Mouse (Mus musculus) stomach, embryonic 14.5 days (tissue): Measurements from ENCODE around the gene Aicda. TPM values are rescaled to one million over a fixed set of nuclear protein-coding genes. Genes with fewer than 3 reads are reported as not detected.
A peak's percentile ranks its signal among the peaks of the same experiment; 100 is the strongest.
"Not testable (repeated sequence)": the region's sequence is repeated elsewhere in the genome, so short reads cannot be mapped to it uniquely, and the experiment has no call there.

Experiments used
- ATAC-seq: fragments of 200-750 bp; cut with Nextera tagmentation; 2 replicates; pipeline ENCODE4 v1.8.0; 2017; ENCODE audit warnings: low read depth, moderate TSS enrichment; ENCODE audit not compliant: insufficient number of reproducible peaks, insufficient read depth, low FRiP score
- H3K27ac ChIP-seq: fragments of 300-500 bp; sonication (generic); 2 replicates; pipeline ENCODE4 v1.5.1; 2014; ENCODE audit warnings: mild to moderate bottlenecking, low read length, moderate library complexity, mixed read lengths
- H3K27me3 ChIP-seq: fragments of 300-500 bp; sonication (generic); 2 replicates; pipeline ENCODE4 v1.6.1; 2014; ENCODE audit warnings: low read length, control low read depth, mixed read lengths; ENCODE audit not compliant: control insufficient read depth, insufficient read depth
- H3K36me3 ChIP-seq: fragments of 300-500 bp; sonication (generic); 2 replicates; pipeline ENCODE4 v1.6.1; 2014; ENCODE audit warnings: mild to moderate bottlenecking, control low read depth, low read length, moderate library complexity, mixed read lengths; ENCODE audit not compliant: control insufficient read depth, insufficient read depth
- H3K4me1 ChIP-seq: fragments of 300-500 bp; sonication (generic); 2 replicates; pipeline ENCODE4 v1.6.1; 2014; ENCODE audit warnings: low read length, control low read depth, mixed read lengths; ENCODE audit not compliant: control insufficient read depth, insufficient read depth
- H3K4me2 ChIP-seq: fragments of 300-500 bp; sonication (generic); replicated peaks from 2 replicates; pipeline ENCODE4 v1.6.1; 2014; ENCODE audit warnings: low read depth, low read length, control low read depth
- H3K4me3 ChIP-seq: fragments of 300-500 bp; sonication (generic); 2 replicates; pipeline ENCODE4 v1.5.1; 2014; ENCODE audit warnings: low read depth, low read length, control low read depth
- H3K9ac ChIP-seq: fragments of 300-500 bp; sonication (generic); replicated peaks from 2 replicates; pipeline ENCODE4 v1.6.1; 2014; ENCODE audit warnings: low read depth, mild to moderate bottlenecking, control low read depth, low read length, moderate library complexity, mixed read lengths
- H3K9me3 ChIP-seq: fragments of 300-500 bp; sonication (generic); 2 replicates; pipeline ENCODE4 v1.6.1; 2016; ENCODE audit warnings: low read depth, low read length, control low read depth; ENCODE audit not compliant: control insufficient read depth
- WGBS: fragments of 180-500 bp; shearing (Covaris S2); extraction: QIAGEN DNeasy Blood & Tissue Kit; methylation state at CpG from one replicate; pipeline ENCODE4 v1.1.7; 2014; 5-methylcytosine and 5-hydroxymethylcytosine counted together
- polyA plus RNA-seq: library from polyadenylated mRNA; unstranded; fragments of >200 nt; fragmentation: Nextera tagmentation; extraction: Ambion mirVana; gene quantifications from 2 replicates; pipeline ENCODE4 v1.2.1, GENCODE M21; 2014

Gene Aicda
- polyA plus RNA-seq, 1 experiment from 2014 or later = not detected

GRCm38 (mm10) chr6:122542459-122542858 is 11.1 kb upstream of the Aicda start:
- not testable (repeated sequence) for H3K4me2 ChIP-seq, H3K4me3 ChIP-seq, H3K9ac ChIP-seq, H3K36me3 ChIP-seq, H3K9me3 ChIP-seq, ATAC-seq, H3K4me1 ChIP-seq, H3K27ac ChIP-seq, H3K27me3 ChIP-seq
- 74% methylated on average over 5 of the region's 5 CpGs for WGBS

- Histone ChIP-seq H3K4me1 (no peaks in the 10 kb centered on the region), H3K9me3 (no peaks in the 10 kb centered on the region), H3K4me3 (no peak overlapping the region), H3K9ac (no peak overlapping the region), H3K27me3 (no peaks in the 10 kb centered on the region), H3K4me2 (no peak overlapping the region), H3K36me3 (no peaks in the 10 kb centered on the region), H3K27ac (no peak overlapping the region)
- ATAC-seq = no peak
- 79% methylated on average over 5 of the region's 5 CpGs for WGBS
These were observed 10.0 kb upstream of the Aicda start for GRCm38 (mm10) chr6:122543574-122543973.

GRCm38 (mm10) chr6:122544672-122545071 is 8.9 kb upstream of the Aicda start:
- Histone ChIP-seq H3K27me3 (no peaks in the 10 kb centered on the region), H3K4me3 (no peak overlapping the region), H3K27ac (no peak overlapping the region), H3K9ac (no peak overlapping the region), H3K4me1 (no peaks in the 10 kb centered on the region), H3K4me2 (no peak overlapping the region), H3K36me3 (no peaks in the 10 kb centered on the region), H3K9me3 (no peaks in the 10 kb centered on the region)
- ATAC-seq = peak; percentile 42; the same call in 1 of the 2 replicates
- 95% methylated on average over 1 of the region's 1 CpGs for WGBS

GRCm38 (mm10) chr6:122545289-122545882 is 8.2 kb upstream of the Aicda start:
- no peak overlapping the region for H3K9ac ChIP-seq
- WGBS = 70% methylated on average over 9 of the region's 9 CpGs
- no peaks in the 10 kb centered on the region for H3K27me3 ChIP-seq
- H3K4me3 ChIP-seq = no peak overlapping the region
- H3K4me2 ChIP-seq = no peak overlapping the region
- H3K36me3 ChIP-seq = no peaks in the 10 kb centered on the region
- no peaks in the 10 kb centered on the region for H3K4me1 ChIP-seq
- no peak overlapping the region for H3K27ac ChIP-seq
- no peak for ATAC-seq
- H3K9me3 ChIP-seq = no peaks in the 10 kb centered on the region

GRCm38 (mm10) chr6:122545948-122546347 is 7.7 kb upstream of the Aicda start:
- Histone ChIP-seq H3K9ac (no peak overlapping the region), H3K4me3 (no peak overlapping the region), H3K27ac (no peak overlapping the region), H3K36me3 (no peaks in the 10 kb centered on the region), H3K9me3 (no peaks in the 10 kb centered on the region), H3K4me1 (no peaks in the 10 kb centered on the region), H3K4me2 (no peak overlapping the region), H3K27me3 (no peaks in the 10 kb centered on the region)
- 82% methylated on average over 10 of the region's 10 CpGs for WGBS
- ATAC-seq = no peak

GRCm38 (mm10) chr6:122554102-122554501 is 501 bp downstream of the Aicda start:
- Histone ChIP-seq H3K9ac (no peak overlapping the region), H3K27me3 (no peaks in the 10 kb centered on the region), H3K27ac (no peak overlapping the region), H3K4me2 (no peak overlapping the region), H3K36me3 (no peaks in the 10 kb centered on the region), H3K9me3 (no peaks in the 10 kb centered on the region), H3K4me1 (no peaks in the 10 kb centered on the region), H3K4me3 (no peak overlapping the region)
- ATAC-seq = no peak
- WGBS = 64% methylated on average over 6 of the region's 6 CpGs

GRCm38 (mm10) chr6:122555266-122555665 is 1.7 kb downstream of the Aicda start:
- WGBS = 25% methylated on average over 7 of the region's 7 CpGs
- Histone ChIP-seq H3K36me3 (no peaks in the 10 kb centered on the region), H3K27me3 (no peaks in the 10 kb centered on the region), H3K9me3 (no peaks in the 10 kb centered on the region), H3K9ac (no peak overlapping the region), H3K4me1 (no peaks in the 10 kb centered on the region), H3K4me2 (no peak overlapping the region), H3K27ac (no peak overlapping the region), H3K4me3 (no peak overlapping the region)
- no peak for ATAC-seq

GRCm38 (mm10) chr6:122556959-122557561 is 3.5 kb downstream of the Aicda start:
- 24% methylated on average over 15 of the region's 15 CpGs for WGBS

GRCm38 (mm10) chr6:122560427-122560826 is 6.8 kb downstream of the Aicda start:
- no peak overlapping the region for H3K4me3 ChIP-seq
- H3K36me3 ChIP-seq = no peaks in the 10 kb centered on the region
- no peaks in the 10 kb centered on the region for H3K4me1 ChIP-seq
- 8% methylated on average over 17 of the region's 17 CpGs for WGBS
- peak overlapping the region; percentile 1; the same call in 1 of the 2 replicates for H3K4me2 ChIP-seq
- H3K9ac ChIP-seq = no peak overlapping the region
- no peak overlapping the region for H3K27ac ChIP-seq
- no peaks in the 10 kb centered on the region for H3K9me3 ChIP-seq
- ATAC-seq = no peak
- H3K27me3 ChIP-seq = no peaks in the 10 kb centered on the region

More at GRCm38 (mm10) chr6:122556959-122557561, 3.5 kb downstream of the Aicda start:
- no peak for ATAC-seq
- Histone ChIP-seq H3K4me2 (0 out of 2 replicates have a peak overlapping the region, but pooled peaks have one; percentile 10), H3K9me3 (no peaks in the 10 kb centered on the region), H3K27ac (no peak overlapping the region), H3K4me3 (no peak overlapping the region), H3K4me1 (no peaks in the 10 kb centered on the region), H3K36me3 (no peaks in the 10 kb centered on the region), H3K9ac (no peak overlapping the region), H3K27me3 (no peaks in the 10 kb centered on the region)
